Mouse (Mus musculus): Measurements from ENCODE around the gene Thbd. TPM values are rescaled to one million over a fixed set of nuclear protein-coding genes. Genes with fewer than 3 reads are reported as not detected.

Gene Thbd
- polyA plus RNA-seq, 1 experiment from 2014 or later: 16.3 TPM

- ATAC-seq (ENCODE audit: low FRiP score): no peak
- Histone ChIP-seq H3K4me3 (ENCODE audit: low read depth, low read length) (no peak overlapping the region), H3K27ac (ENCODE audit: low read depth, low read length) (no peak overlapping the region), H3K9ac (ENCODE audit: low read length) (no peak overlapping the region), H3K4me1 (ENCODE audit: control insufficient read depth, insufficient read depth, low read length) (no peaks in the 10 kb centered on the region), H3K4me2 (no peak overlapping the region), H3K36me3 (ENCODE audit: control insufficient read depth, insufficient read depth, low read length) (no peaks in the 10 kb centered on the region), H3K9me3 (ENCODE audit: control insufficient read depth, low read length) (no peaks in the 10 kb centered on the region), H3K27me3 (ENCODE audit: control insufficient read depth, insufficient read depth, low read length) (peaks cover 18% of the 10 kb centered on the region)
- 75% methylated on average over 11 of the region's 11 CpGs for WGBS
- DNase-seq (ENCODE audit: low spot score, missing footprints): peak; percentile 79
These were observed 10.8 kb downstream of the Thbd start for GRCm38 (mm10) chr2:148397015-148397783.

GRCm38 (mm10) chr2:148396209-148396608 is 11.8 kb downstream of the Thbd start:
- H3K36me3 ChIP-seq (ENCODE audit: control insufficient read depth, insufficient read depth, low read length): no peaks in the 10 kb centered on the region
- no peak overlapping the region for H3K4me2 ChIP-seq
- no peak overlapping the region for H3K9ac ChIP-seq (ENCODE audit: low read length)
- no peaks in the 10 kb centered on the region for H3K9me3 ChIP-seq (ENCODE audit: control insufficient read depth, low read length)
- H3K4me3 ChIP-seq (ENCODE audit: low read depth, low read length): no peak overlapping the region
- H3K27ac ChIP-seq (ENCODE audit: low read depth, low read length): no peak overlapping the region
- H3K27me3 ChIP-seq (ENCODE audit: control insufficient read depth, insufficient read depth, low read length): peaks cover 18% of the 10 kb centered on the region
- ATAC-seq (ENCODE audit: low FRiP score): no peak
- DNase-seq (ENCODE audit: low spot score, missing footprints): peak; percentile 83
- no peaks in the 10 kb centered on the region for H3K4me1 ChIP-seq (ENCODE audit: control insufficient read depth, insufficient read depth, low read length)
- 69% methylated on average over 10 of the region's 10 CpGs for WGBS

GRCm38 (mm10) chr2:148395131-148396051 is 12.6 kb downstream of the Thbd start, which contains the start of gene Sstr4:
Sstr4 (plus strand) TSS chr2:148395344.
- Histone ChIP-seq H3K27ac (ENCODE audit: low read depth, low read length) (no peak within 1 kb of the TSS), H3K4me2 (peak within 1 kb of the TSS; percentile 63)

GRCm38 (mm10) chr2:148393846-148394245 is 14.1 kb downstream of the Thbd start:
- Histone ChIP-seq H3K4me1 (ENCODE audit: control insufficient read depth, insufficient read depth, low read length) (no peaks in the 10 kb centered on the region), H3K36me3 (ENCODE audit: control insufficient read depth, insufficient read depth, low read length) (no peaks in the 10 kb centered on the region), H3K9me3 (ENCODE audit: control insufficient read depth, low read length) (no peaks in the 10 kb centered on the region), H3K4me2 (no peak overlapping the region), H3K9ac (ENCODE audit: low read length) (no peak overlapping the region), H3K27me3 (ENCODE audit: control insufficient read depth, insufficient read depth, low read length) (peaks cover 18% of the 10 kb centered on the region), H3K4me3 (ENCODE audit: low read depth, low read length) (no peak overlapping the region), H3K27ac (ENCODE audit: low read depth, low read length) (no peak overlapping the region)
- DNase-seq (ENCODE audit: low spot score, missing footprints): peak; percentile 78
- ATAC-seq (ENCODE audit: low FRiP score): no peak

More at GRCm38 (mm10) chr2:148395131-148396051, 12.6 kb downstream of the Thbd start, which contains the start of gene Sstr4:
- Histone ChIP-seq H3K27me3 (ENCODE audit: control insufficient read depth, insufficient read depth, low read length) (peaks cover 18% of the 10 kb centered on the region), H3K9ac (ENCODE audit: low read length) (peak within 1 kb of the TSS; percentile 2; the same call in 1 of the 2 replicates), H3K36me3 (ENCODE audit: control insufficient read depth, insufficient read depth, low read length) (no peaks in the 10 kb centered on the region), H3K4me3 (ENCODE audit: low read depth, low read length) (peak within 1 kb of the TSS; percentile 39), H3K4me1 (ENCODE audit: control insufficient read depth, insufficient read depth, low read length) (no peaks in the 10 kb centered on the region), H3K9me3 (ENCODE audit: control insufficient read depth, low read length) (no peaks in the 10 kb centered on the region)
- DNase-seq (ENCODE audit: low spot score, missing footprints): peak; percentile 94
- WGBS: 4% methylated on average over 81 of the region's 83 CpGs
- ATAC-seq (ENCODE audit: low FRiP score): peak; percentile 88

GRCm38 (mm10) chr2:148393149-148393548 is 14.8 kb downstream of the Thbd start:
- Histone ChIP-seq H3K27ac (ENCODE audit: low read depth, low read length) (no peak overlapping the region), H3K4me2 (no peak overlapping the region), H3K4me3 (ENCODE audit: low read depth, low read length) (no peak overlapping the region), H3K27me3 (ENCODE audit: control insufficient read depth, insufficient read depth, low read length) (peaks cover 18% of the 10 kb centered on the region), H3K9ac (ENCODE audit: low read length) (no peak overlapping the region), H3K9me3 (ENCODE audit: control insufficient read depth, low read length) (no peaks in the 10 kb centered on the region), H3K36me3 (ENCODE audit: control insufficient read depth, insufficient read depth, low read length) (no peaks in the 10 kb centered on the region), H3K4me1 (ENCODE audit: control insufficient read depth, insufficient read depth, low read length) (no peaks in the 10 kb centered on the region)
- 87% methylated on average over 1 of the region's 1 CpGs for WGBS
- ATAC-seq (ENCODE audit: low FRiP score): no peak
- no peak for DNase-seq (ENCODE audit: low spot score, missing footprints)

- Histone ChIP-seq H3K27me3 (ENCODE audit: control insufficient read depth, insufficient read depth, low read length) (no peaks in the 10 kb centered on the region), H3K4me1 (ENCODE audit: control insufficient read depth, insufficient read depth, low read length) (no peaks in the 10 kb centered on the region), H3K27ac (ENCODE audit: low read depth, low read length) (no peak overlapping the region), H3K9me3 (ENCODE audit: control insufficient read depth, low read length) (no peaks in the 10 kb centered on the region), H3K4me3 (ENCODE audit: low read depth, low read length) (no peak overlapping the region), H3K36me3 (ENCODE audit: control insufficient read depth, insufficient read depth, low read length) (no peaks in the 10 kb centered on the region), H3K9ac (ENCODE audit: low read length) (no peak overlapping the region), H3K4me2 (no peak overlapping the region)
- WGBS: 76% methylated on average over 6 of the region's 6 CpGs
- ATAC-seq (ENCODE audit: low FRiP score) (no peak), DNase-seq (ENCODE audit: low spot score, missing footprints) (peak; percentile 81)
These were observed 20.1 kb downstream of the Thbd start for GRCm38 (mm10) chr2:148387652-148388581.

GRCm38 (mm10) chr2:148386927-148387326 is 21.1 kb downstream of the Thbd start:
- DNase-seq (ENCODE audit: low spot score, missing footprints): peak; percentile 6
- Histone ChIP-seq H3K4me3 (ENCODE audit: low read depth, low read length) (no peak overlapping the region), H3K4me2 (no peak overlapping the region), H3K36me3 (ENCODE audit: control insufficient read depth, insufficient read depth, low read length) (no peaks in the 10 kb centered on the region), H3K9ac (ENCODE audit: low read length) (no peak overlapping the region), H3K27me3 (ENCODE audit: control insufficient read depth, insufficient read depth, low read length) (no peaks in the 10 kb centered on the region), H3K27ac (ENCODE audit: low read depth, low read length) (no peak overlapping the region), H3K9me3 (ENCODE audit: control insufficient read depth, low read length) (no peaks in the 10 kb centered on the region), H3K4me1 (ENCODE audit: control insufficient read depth, insufficient read depth, low read length) (no peaks in the 10 kb centered on the region)
- ATAC-seq (ENCODE audit: low FRiP score): no peak
- WGBS: 85% methylated on average over 2 of the region's 2 CpGs

- no peaks in the 10 kb centered on the region for H3K27me3 ChIP-seq (ENCODE audit: control insufficient read depth, insufficient read depth, low read length)
- H3K27ac ChIP-seq (ENCODE audit: low read depth, low read length): no peak overlapping the region
- no peak overlapping the region for H3K4me2 ChIP-seq
- H3K36me3 ChIP-seq (ENCODE audit: control insufficient read depth, insufficient read depth, low read length): no peaks in the 10 kb centered on the region
- ATAC-seq (ENCODE audit: low FRiP score) (no peak), DNase-seq (ENCODE audit: low spot score, missing footprints) (peak; percentile 53)
- no peaks in the 10 kb centered on the region for H3K4me1 ChIP-seq (ENCODE audit: control insufficient read depth, insufficient read depth, low read length)
- H3K9ac ChIP-seq (ENCODE audit: low read length): no peak overlapping the region
- no peak overlapping the region for H3K4me3 ChIP-seq (ENCODE audit: low read depth, low read length)
- no peaks in the 10 kb centered on the region for H3K9me3 ChIP-seq (ENCODE audit: control insufficient read depth, low read length)
- 75% methylated on average over 3 of the region's 3 CpGs for WGBS
These were observed 21.5 kb downstream of the Thbd start for GRCm38 (mm10) chr2:148386476-148386875.
